Mouse (Mus musculus): ENCODE data around the gene Mapk1ip1l. TPM values are rescaled to one million over a fixed set of nuclear protein-coding genes. Genes with fewer than 3 reads are reported as not detected.
A peak's percentile ranks its signal among the peaks of the same experiment; 100 is the strongest.

The Mapk1ip1l gene
- polyA plus RNA-seq, 1 experiment from 2014 or later = 38.1 TPM

GRCm38 (mm10) chr14:47298408-47298792, 334 bp downstream of the Mapk1ip1l start:
- peak overlapping the region; percentile 99 for H3K4me3 ChIP-seq (replicated peaks; ENCODE audit: low read depth, low read length)
- no peaks in the 10 kb centered on the region for H3K9me3 ChIP-seq (replicated peaks; ENCODE audit: low read length)
- 0% methylated on average over 29 of the region's 38 CpGs for WGBS
- no peak for TF ChIP-seq CTCF (IDR thresholded peaks at IDR 0.05; ENCODE audit: low read depth)
- peak overlapping the region; percentile 97 for H3K9ac ChIP-seq (ENCODE audit: low read depth, low read length)
- H3K27ac ChIP-seq = peak overlapping the region; percentile 98
- DNase-seq (ENCODE audit: low spot score) (peak; percentile 44), ATAC-seq (replicated peaks; ENCODE audit: low FRiP score, low read depth) (peak; percentile 87)
- peaks cover 9% of the 10 kb centered on the region for H3K4me1 ChIP-seq (replicated peaks; ENCODE audit: insufficient read depth, low read length)
- H3K27me3 ChIP-seq (ENCODE audit: insufficient read depth, low read length) = no peaks in the 10 kb centered on the region
- H3K36me3 ChIP-seq (ENCODE audit: insufficient read depth, low read length) = no peaks in the 10 kb centered on the region
- peak overlapping the region; percentile 72 for H3K4me2 ChIP-seq (ENCODE audit: low read length)

GRCm38 (mm10) chr14:47298819-47299261, 774 bp downstream of the Mapk1ip1l start:
- DNase-seq (ENCODE audit: low spot score) = peak; percentile 70
- ATAC-seq (replicated peaks; ENCODE audit: low FRiP score, low read depth) = peak; percentile 52
- Histone ChIP-seq H3K9me3 (replicated peaks; ENCODE audit: low read length) (no peaks in the 10 kb centered on the region), H3K27ac (peak overlapping the region; percentile 98), H3K4me3 (replicated peaks; ENCODE audit: low read depth, low read length) (peak overlapping the region; percentile 99), H3K4me2 (ENCODE audit: low read length) (peak overlapping the region; percentile 72), H3K27me3 (ENCODE audit: insufficient read depth, low read length) (no peaks in the 10 kb centered on the region), H3K36me3 (ENCODE audit: insufficient read depth, low read length) (no peaks in the 10 kb centered on the region), H3K4me1 (replicated peaks; ENCODE audit: insufficient read depth, low read length) (peaks cover 9% of the 10 kb centered on the region), H3K9ac (ENCODE audit: low read depth, low read length) (peak overlapping the region; percentile 97)
- under 1% methylated on average over 15 of the region's 15 CpGs for WGBS
- no peak for TF ChIP-seq CTCF (IDR thresholded peaks at IDR 0.05; ENCODE audit: low read depth)

GRCm38 (mm10) chr14:47302885-47303680, 5.0 kb downstream of the Mapk1ip1l start:
- no peak for TF ChIP-seq CTCF (IDR thresholded peaks at IDR 0.05; ENCODE audit: low read depth)

GRCm38 (mm10) chr14:47304814-47305405, 6.8 kb downstream of the Mapk1ip1l start:
- ATAC-seq (replicated peaks; ENCODE audit: low FRiP score, low read depth) = no peak
- 0 out of 2 replicates have a peak, but pooled peaks cover 5% of the 10 kb centered on the region for H3K36me3 ChIP-seq (ENCODE audit: insufficient read depth, low read length)
- no peak for DNase-seq (ENCODE audit: low spot score)

More at GRCm38 (mm10) chr14:47302885-47303680, 5.0 kb downstream of the Mapk1ip1l start:
- Histone ChIP-seq H3K36me3 (ENCODE audit: insufficient read depth, low read length) (0 out of 2 replicates have a peak, but pooled peaks cover 5% of the 10 kb centered on the region), H3K27ac (no peak overlapping the region), H3K9me3 (replicated peaks; ENCODE audit: low read length) (no peaks in the 10 kb centered on the region), H3K4me1 (replicated peaks; ENCODE audit: insufficient read depth, low read length) (peaks cover 9% of the 10 kb centered on the region), H3K4me3 (replicated peaks; ENCODE audit: low read depth, low read length) (no peak overlapping the region), H3K4me2 (ENCODE audit: low read length) (no peak overlapping the region), H3K27me3 (ENCODE audit: insufficient read depth, low read length) (no peaks in the 10 kb centered on the region), H3K9ac (ENCODE audit: low read depth, low read length) (no peak overlapping the region)
- ATAC-seq (replicated peaks; ENCODE audit: low FRiP score, low read depth) (no peak), DNase-seq (ENCODE audit: low spot score) (peak; percentile 18)
- WGBS = 50% methylated on average over 14 of the region's 14 CpGs

GRCm38 (mm10) chr14:47305933-47306332, 7.9 kb downstream of the Mapk1ip1l start:
- Histone ChIP-seq H3K9me3 (replicated peaks; ENCODE audit: low read length) (no peaks in the 10 kb centered on the region), H3K27ac (no peak overlapping the region), H3K4me3 (replicated peaks; ENCODE audit: low read depth, low read length) (no peak overlapping the region), H3K9ac (ENCODE audit: low read depth, low read length) (no peak overlapping the region), H3K36me3 (ENCODE audit: insufficient read depth, low read length) (peaks cover 14% of the 10 kb centered on the region), H3K4me2 (ENCODE audit: low read length) (no peak overlapping the region), H3K27me3 (ENCODE audit: insufficient read depth, low read length) (no peaks in the 10 kb centered on the region), H3K4me1 (replicated peaks; ENCODE audit: insufficient read depth, low read length) (no peaks in the 10 kb centered on the region; the same call in 1 of the 2 replicates)
- ATAC-seq (replicated peaks; ENCODE audit: low FRiP score, low read depth) (no peak), DNase-seq (ENCODE audit: low spot score) (no peak)
- 80% methylated on average over 4 of the region's 4 CpGs for WGBS
- no peak for TF ChIP-seq CTCF (IDR thresholded peaks at IDR 0.05; ENCODE audit: low read depth)

More at GRCm38 (mm10) chr14:47304814-47305405, 6.8 kb downstream of the Mapk1ip1l start:
- no peak for TF ChIP-seq CTCF (IDR thresholded peaks at IDR 0.05; ENCODE audit: low read depth)
- Histone ChIP-seq H3K27ac (no peak overlapping the region), H3K4me1 (replicated peaks; ENCODE audit: insufficient read depth, low read length) (peaks cover 4% of the 10 kb centered on the region), H3K9me3 (replicated peaks; ENCODE audit: low read length) (no peaks in the 10 kb centered on the region), H3K9ac (ENCODE audit: low read depth, low read length) (no peak overlapping the region), H3K4me3 (replicated peaks; ENCODE audit: low read depth, low read length) (no peak overlapping the region), H3K4me2 (ENCODE audit: low read length) (no peak overlapping the region), H3K27me3 (ENCODE audit: insufficient read depth, low read length) (no peaks in the 10 kb centered on the region)
- WGBS = 89% methylated on average over 6 of the region's 6 CpGs

GRCm38 (mm10) chr14:47307669-47308068, 9.6 kb downstream of the Mapk1ip1l start:
- 73% methylated on average over 3 of the region's 3 CpGs for WGBS
- no peaks in the 10 kb centered on the region for H3K9me3 ChIP-seq (replicated peaks; ENCODE audit: low read length)
- no peak for TF ChIP-seq CTCF (IDR thresholded peaks at IDR 0.05; ENCODE audit: low read depth)
- no peak for ATAC-seq (replicated peaks; ENCODE audit: low FRiP score, low read depth)
- H3K4me2 ChIP-seq (ENCODE audit: low read length) = no peak overlapping the region
- H3K4me1 ChIP-seq (replicated peaks; ENCODE audit: insufficient read depth, low read length) = no peaks in the 10 kb centered on the region; the same call in 1 of the 2 replicates
- H3K4me3 ChIP-seq (replicated peaks; ENCODE audit: low read depth, low read length) = no peak overlapping the region
- no peaks in the 10 kb centered on the region for H3K27me3 ChIP-seq (ENCODE audit: insufficient read depth, low read length)
- no peak overlapping the region for H3K27ac ChIP-seq
- no peak for DNase-seq (ENCODE audit: low spot score)
- H3K9ac ChIP-seq (ENCODE audit: low read depth, low read length) = no peak overlapping the region
- peaks cover 25% of the 10 kb centered on the region for H3K36me3 ChIP-seq (ENCODE audit: insufficient read depth, low read length)
